Mouse (Mus musculus): ENCODE measurements at regions not wholly inside any gene's neighbourhood (a gene's known extent, or its start where the extent isn't known, plus 50 kb on each side); places are given as distances from the start of the nearest gene placed in this dataset.
A peak's percentile ranks its signal among the peaks of the same experiment; 100 is the strongest.
"Not testable (repeated sequence)": the region's sequence is repeated elsewhere in the genome, so short reads cannot be mapped to it uniquely, and the experiment has no call there.

GRCm38 (mm10) chr17:94866630-94867029, 116.8 kb upstream of the Mettl4 start:
- DNase-seq: no peak

GRCm38 (mm10) chr17:94864531-94865318, 114.9 kb upstream of the Mettl4 start:
- peak; percentile 56 to 70 for DNase-seq

- not testable (repeated sequence) for DNase-seq
Observed at GRCm38 (mm10) chr17:94854698-94855097, 104.9 kb upstream of the Mettl4 start.

GRCm38 (mm10) chr17:94834446-94835117, 84.8 kb upstream of the Mettl4 start:
- DNase-seq: peak; percentile 69 to 78

GRCm38 (mm10) chr17:94834067-94834445, 84.2 kb upstream of the Mettl4 start:
- peak in 1 of 2 experiments; percentile 4 for DNase-seq

GRCm38 (mm10) chr17:94826415-94826814, 76.6 kb upstream of the Mettl4 start:
- DNase-seq: not testable (repeated sequence)

- no peak for DNase-seq
Observed at GRCm38 (mm10) chr17:94808758-94809157, 58.9 kb upstream of the Mettl4 start.
